Mouse (Mus musculus) liver, adult 2 months (tissue): ENCODE measurements around the gene Psma3.

Experiments
- CTCF ChIP-seq: fragments of 200-500 bp; IDR thresholded peaks from 2 replicates; pipeline ENCODE4 v1.5.1; 2011; ENCODE audit warnings: low read depth, low read length, control low read depth
- POLR2A ChIP-seq: fragments of 200-500 bp; IDR thresholded peaks from 2 replicates; pipeline ENCODE4 v1.6.1; 2011; ENCODE audit warnings: low read length, control low read depth; ENCODE audit not compliant: insufficient read depth; ENCODE audit errors: extremely low read depth

- TF ChIP-seq CTCF: no peak
- TF ChIP-seq POLR2A: no peak
These were observed 27.7 kb upstream of the Psma3 start for GRCm38 (mm10) chr12:70946585-70947256.
